Mouse (Mus musculus) cerebellum, adult 18-20 months (tissue): Measurements from ENCODE around the gene Atat1.
"Not testable (repeated sequence)": the region's sequence is repeated elsewhere in the genome, so short reads cannot be mapped to it uniquely, and the experiment has no call there.

Experiments
- DNase-seq, 2 experiments: peaks; one replicate each; pipeline ENCODE4 v3.0.0; 2021

Gene Atat1

DNA sequence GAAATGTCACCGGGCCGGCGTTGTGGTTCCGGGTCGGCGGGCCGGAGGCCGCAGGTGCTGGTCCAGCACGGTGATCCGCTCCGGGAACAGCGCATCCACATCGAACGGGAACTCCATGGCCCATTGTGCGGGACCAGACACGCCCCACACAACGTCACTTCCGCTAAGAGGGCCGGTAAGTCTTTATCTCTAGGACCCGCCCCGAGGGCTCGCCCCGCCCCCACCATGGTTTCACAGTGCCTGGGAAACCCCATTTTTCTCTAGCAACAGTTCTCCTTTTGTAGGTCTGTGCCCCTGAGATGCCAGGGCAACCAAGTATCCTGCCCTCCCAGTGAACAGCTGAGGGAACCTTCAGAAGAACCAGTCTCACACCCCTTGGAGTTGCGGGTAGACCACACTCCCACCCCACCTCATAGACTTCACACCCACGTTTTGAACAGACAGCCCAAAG lies at the start of gene Atat1:
Atat1 (minus strand) TSS at position 157 of the 451 bp plus-strand sequence.
- DNase-seq, result peak; percentile 84 to 90

DNA sequence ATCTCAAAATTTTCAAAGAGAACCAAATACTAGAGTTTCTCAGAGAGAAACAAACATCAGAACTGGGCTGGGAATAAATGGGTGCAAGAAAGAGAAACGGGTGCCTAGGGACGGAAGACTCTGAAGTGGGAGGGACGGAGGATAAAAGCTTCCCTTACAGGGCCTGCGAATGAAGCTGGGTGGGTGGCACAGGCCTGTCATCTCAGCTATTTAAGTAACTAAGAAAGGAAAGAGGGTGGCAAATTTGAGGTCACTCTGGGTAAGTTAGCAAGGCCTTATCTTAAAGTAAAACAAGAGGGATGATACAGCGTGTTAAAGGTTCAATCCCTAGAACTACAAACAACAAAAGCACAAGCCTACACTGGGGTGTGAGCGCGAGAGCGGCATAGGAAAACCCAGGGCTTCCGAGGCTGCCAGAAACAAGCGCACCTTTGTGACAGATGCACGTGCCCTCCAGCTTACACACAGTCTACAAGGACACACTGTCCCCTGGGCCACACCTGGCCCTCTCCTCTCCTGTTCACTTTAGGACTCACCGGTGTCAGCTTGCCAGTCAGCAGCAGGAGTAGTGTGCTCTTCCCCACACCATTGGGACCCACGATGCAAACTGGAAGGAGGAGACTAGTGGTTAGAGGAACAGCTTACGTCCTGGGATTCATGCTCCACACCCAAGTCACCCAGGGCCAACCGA lies 48.8 kb upstream of the Atat1 start:
- DNase-seq, result no peak

GRCm38 (mm10) chr17:35954665-35955064 lies 44.8 kb upstream of the Atat1 start:
- DNase-seq, result no peak

DNA sequence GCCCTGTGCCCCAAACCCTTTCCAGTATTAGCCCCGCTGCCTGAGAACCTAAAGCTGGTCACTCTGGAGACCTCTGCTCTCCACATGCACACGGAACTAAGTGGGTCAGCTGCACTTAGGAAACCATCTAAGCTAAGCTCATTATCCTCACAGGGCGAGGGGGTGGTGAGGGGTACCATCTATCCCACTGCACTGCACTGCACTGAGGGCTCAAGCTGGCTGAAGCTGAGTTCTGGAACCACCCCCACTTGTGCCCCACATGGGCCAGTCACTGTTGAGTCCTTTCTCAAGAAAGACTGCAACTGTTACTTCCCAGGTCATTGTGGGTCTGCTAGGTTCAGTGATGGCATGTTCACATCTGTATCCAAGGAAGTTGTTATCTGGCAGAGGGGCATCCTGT lies 42.7 kb upstream of the Atat1 start:
- DNase-seq, result not testable (repeated sequence)

GRCm38 (mm10) chr17:35950946-35951345 lies 41.1 kb upstream of the Atat1 start:
- not testable (repeated sequence) for DNase-seq

- DNase-seq, result no peak
These were observed 30.1 kb upstream of the Atat1 start for GRCm38 (mm10) chr17:35939941-35940340.

DNA sequence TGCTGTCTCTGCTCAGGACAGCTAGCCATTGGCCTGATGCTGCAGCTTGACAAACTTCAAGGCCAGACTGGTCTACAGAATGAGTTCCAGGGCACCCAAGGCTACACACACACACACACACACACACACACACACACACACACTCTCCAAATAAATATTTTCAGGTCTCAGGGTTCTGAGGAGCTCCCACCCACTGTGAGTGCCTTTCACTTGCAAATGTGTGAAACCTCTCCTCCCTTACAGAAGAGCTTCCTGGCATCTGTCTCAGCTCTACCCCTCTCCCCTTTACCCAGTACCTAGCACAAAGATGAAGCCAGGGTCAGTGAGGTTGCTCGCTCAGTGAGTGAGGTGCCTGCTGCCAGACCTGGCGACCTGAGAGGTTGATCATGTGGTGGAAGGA lies 29.2 kb upstream of the Atat1 start:
- no peak for DNase-seq

GRCm38 (mm10) chr17:35937700-35938348 lies 27.9 kb upstream of the Atat1 start:
- peak; percentile 49 to 71 for DNase-seq

DNA sequence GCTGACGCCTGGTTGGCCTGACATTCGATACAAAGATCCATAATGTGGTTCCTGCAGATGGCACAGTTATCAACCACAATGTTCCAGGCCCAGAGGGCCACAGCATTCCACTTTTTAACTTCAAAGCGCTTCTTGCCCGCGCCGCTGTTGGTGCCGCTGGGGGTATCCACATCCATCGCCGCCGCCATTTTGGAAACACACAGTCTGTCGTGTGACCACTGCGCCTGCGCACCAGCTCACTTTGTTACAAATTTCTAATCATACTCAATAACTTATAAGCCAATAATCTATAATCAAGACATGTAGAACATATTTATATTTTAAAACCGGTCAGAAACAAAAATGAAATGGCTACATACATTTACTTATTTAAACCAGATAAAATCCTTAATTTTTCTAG lies 25.9 kb upstream of the Atat1 start:
- DNase-seq, result not testable (repeated sequence)

- no peak for DNase-seq
These were observed 22.7 kb upstream of the Atat1 start for GRCm38 (mm10) chr17:35932608-35933007.

GRCm38 (mm10) chr17:35930627-35931026 lies 20.8 kb upstream of the Atat1 start:
- no peak for DNase-seq

GRCm38 (mm10) chr17:35929534-35929933 lies 19.7 kb upstream of the Atat1 start:
- DNase-seq, result no peak

- no peak for DNase-seq
These were observed 17.6 kb upstream of the Atat1 start for GRCm38 (mm10) chr17:35927471-35927870.

DNA sequence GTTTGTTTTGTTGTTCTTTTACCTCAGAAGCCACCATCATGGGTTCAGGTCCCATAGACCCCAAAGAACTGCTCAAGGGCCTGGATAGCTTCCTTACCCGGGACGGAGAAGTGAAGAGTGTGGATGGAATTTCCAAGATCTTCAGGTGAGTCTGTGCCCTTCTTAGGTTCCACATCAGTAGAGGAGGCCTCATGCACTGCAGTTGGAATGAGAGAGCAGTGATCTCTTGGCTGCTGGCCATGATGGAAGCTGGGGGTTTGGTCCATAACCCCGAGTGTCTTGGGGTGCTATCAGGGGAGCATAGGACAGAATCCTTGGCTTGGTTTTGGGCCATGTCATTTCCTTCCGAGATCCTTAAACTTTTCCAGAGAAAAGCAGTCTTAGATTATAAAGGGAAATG lies 13.4 kb upstream of the Atat1 start:
- DNase-seq, result no peak

GRCm38 (mm10) chr17:35922566-35922965 lies 12.7 kb upstream of the Atat1 start:
- DNase-seq, result no peak

DNA sequence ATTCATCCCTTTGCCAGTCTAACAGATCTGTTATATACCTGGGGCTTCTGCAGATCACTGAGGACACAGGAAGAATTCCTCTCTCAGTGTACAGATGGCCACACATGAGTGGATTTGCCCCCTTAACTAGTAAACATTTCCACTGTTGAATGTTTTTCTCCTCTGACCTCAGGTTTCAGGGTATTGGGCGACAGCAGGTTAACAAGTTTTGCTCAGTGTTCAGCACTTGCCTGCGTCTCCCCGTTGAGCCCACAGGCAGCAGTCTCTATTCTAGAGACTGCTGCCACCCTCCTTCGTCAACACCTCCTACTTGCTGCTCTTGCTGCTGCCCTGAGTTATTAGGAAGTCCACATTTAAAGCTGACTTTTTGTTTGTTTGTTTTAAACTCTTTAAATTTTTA lies 11.8 kb upstream of the Atat1 start:
- no peak for DNase-seq

DNA sequence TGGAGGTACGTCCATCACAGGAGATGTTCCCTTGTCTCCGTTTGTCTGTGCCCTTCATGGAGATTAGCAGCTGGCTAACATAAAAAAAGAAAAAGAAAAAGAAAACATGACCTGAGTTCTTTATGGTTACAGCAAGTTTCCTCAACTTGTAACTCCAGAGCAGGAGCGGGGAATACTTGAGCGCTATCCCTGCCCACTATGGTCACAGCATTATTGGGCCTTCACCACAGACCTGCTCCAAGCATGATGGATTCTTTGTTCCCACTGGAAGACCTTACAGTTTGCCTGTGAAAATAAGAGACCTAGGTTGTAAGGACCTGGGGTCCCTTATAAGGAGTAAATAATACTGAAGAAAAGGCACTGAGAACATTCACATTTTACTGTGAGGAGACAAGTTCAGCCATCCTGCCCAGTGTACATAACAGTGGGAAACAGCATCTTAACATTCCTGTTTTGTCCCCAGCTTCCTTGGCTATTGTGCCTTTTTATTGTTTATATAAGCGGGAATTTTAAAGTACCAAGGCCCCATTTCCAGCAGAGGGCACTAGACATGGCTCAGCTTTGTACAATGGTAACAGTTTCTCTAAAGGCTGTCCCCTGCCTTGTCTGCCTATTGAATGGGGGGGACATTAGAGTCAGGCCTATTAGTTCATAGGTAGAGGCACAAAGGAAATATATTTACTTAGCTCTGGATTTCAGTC lies 11.1 kb upstream of the Atat1 start:
- peak; percentile 39 to 44 for DNase-seq

GRCm38 (mm10) chr17:35920384-35920783 lies 10.5 kb upstream of the Atat1 start:
- no peak for DNase-seq

- DNase-seq, result no peak
These were observed 10.0 kb upstream of the Atat1 start for GRCm38 (mm10) chr17:35919864-35920301.

DNA sequence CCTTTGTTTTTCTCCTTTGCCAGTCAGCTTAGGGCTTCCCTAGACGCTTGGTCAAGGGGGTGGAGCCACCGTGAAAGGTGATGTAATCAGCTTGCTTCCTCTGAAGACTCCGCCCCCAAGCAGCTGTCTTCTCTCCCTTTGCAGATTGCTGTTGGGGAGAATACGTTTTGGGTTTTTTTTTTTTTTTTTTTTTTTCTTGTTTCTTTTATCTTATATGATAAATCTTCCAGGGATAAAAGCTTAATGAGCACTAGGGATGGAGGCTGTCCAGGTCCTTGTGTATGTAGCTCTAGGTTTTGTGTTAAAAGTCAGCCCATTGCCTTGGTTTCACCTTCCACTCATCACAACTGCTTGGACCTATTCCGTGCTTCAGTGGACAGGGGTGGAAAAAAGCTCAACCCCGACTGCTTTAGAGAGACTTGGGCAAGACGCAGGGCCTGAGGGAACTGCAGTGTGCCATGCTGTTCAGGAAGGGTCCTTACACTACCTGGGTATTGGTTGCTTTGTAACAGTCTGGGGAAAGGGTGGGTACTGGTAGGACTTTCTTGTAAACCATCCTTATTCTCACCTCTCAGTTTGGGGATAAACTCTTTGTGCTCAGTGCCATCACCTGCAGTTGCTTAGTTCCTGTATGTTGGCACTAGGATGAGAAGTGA lies 9.3 kb upstream of the Atat1 start:
- DNase-seq, result peak; percentile 94 to 99

DNA sequence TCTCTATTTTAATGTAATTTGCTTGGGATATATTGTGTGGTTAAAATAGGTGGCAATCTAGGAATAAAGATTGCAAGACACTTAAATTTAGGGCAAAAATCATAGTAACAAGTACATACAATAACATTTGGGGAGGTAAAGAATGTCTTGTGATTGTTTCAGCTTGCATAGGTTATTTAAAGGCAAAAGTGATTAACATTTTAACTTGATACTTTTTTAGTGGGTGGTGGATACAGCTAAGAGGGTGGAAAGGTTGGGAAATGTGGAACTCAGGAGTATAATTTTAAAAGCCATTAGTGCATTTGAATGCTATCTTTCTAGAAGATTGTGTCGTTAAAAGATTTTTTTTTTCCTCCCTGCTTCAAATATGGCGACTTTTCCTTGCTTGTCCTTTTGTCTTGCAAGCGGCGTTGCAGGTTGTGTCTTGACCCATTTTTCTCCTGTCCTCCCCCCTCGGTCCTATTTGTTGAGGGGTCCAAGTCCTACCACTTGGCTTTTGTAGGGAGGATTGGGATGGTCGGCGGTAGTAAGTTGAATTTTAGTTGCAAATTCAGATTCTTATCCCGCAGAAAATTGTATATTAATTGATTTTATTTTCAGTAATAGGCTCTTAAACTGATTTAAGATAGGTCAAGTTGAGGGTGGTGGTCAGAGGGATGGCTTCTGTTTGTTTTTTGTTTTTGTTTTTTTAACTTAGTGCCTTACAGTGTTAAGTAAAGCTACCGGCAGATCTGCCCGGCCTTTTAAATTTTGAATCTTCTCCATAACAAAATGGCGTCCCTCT lies 8.6 kb upstream of the Atat1 start:
- peak; percentile 47 to 58 for DNase-seq

DNA sequence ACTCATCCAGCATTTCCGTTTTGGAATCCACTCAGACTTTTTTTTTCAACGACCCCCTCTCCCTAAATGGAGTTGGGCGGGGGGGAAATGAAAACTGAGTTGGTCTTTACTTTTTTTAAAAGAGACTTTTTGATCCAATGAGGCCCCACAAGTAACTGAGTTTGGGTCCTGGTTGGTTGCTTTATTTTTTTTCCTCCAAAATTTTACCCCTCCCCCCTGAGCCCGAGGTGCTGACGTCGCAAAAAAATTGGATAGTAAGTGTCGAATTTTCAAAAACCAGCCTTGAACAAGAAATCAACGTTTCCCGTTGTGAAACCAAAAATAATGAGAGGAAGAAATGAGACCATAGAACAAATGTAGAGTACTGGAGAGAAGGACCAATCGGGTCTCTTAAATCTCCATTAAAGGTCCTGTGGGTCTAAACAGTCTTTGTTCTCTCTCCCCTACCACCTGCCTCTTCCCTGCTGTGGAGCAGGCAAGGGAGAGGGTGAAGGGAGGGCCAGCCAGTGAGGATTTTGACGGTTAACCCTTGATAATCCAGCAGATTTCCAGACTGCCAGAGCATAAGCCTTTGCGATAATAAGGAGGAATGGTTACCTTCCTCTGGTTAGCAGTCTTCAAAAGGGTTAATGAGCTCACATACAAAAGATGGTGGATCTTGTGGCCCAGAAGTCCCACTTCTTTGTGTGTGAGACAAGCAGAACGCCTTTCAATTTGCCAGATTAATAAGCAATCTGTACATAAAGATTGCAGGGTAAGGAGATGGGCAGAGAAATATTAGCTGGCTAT lies 7.8 kb upstream of the Atat1 start:
- peak; percentile 61 to 66 for DNase-seq
